Mouse (Mus musculus): ENCODE results near the gene Ngf.

Gene Ngf

GRCm38 (mm10) chr3:102507666-102508260, 38.0 kb downstream of the Ngf start:
- no peak for DNase-seq (ENCODE audit: low spot score)

- DNase-seq (ENCODE audit: low spot score) = no peak
These were observed 38.7 kb downstream of the Ngf start for GRCm38 (mm10) chr3:102508455-102508854.

GRCm38 (mm10) chr3:102509601-102510000, 39.9 kb downstream of the Ngf start:
- DNase-seq (ENCODE audit: low spot score) = no peak

- DNase-seq (ENCODE audit: low spot score) = no peak
These were observed 47.2 kb downstream of the Ngf start for GRCm38 (mm10) chr3:102516937-102517336.

GRCm38 (mm10) chr3:102521061-102521460, 51.3 kb downstream of the Ngf start:
- DNase-seq (ENCODE audit: low spot score) = no peak

- no peak for DNase-seq (ENCODE audit: low spot score)
These were observed 54.0 kb downstream of the Ngf start for GRCm38 (mm10) chr3:102523711-102524110.

GRCm38 (mm10) chr3:102524951-102525350, 55.2 kb downstream of the Ngf start:
- DNase-seq (ENCODE audit: low spot score) = no peak

GRCm38 (mm10) chr3:102525856-102526255, 56.1 kb downstream of the Ngf start:
- DNase-seq (ENCODE audit: low spot score) = no peak

GRCm38 (mm10) chr3:102526481-102526880, 56.8 kb downstream of the Ngf start:
- DNase-seq (ENCODE audit: low spot score) = no peak

- no peak for DNase-seq (ENCODE audit: low spot score)
These were observed 65.0 kb downstream of the Ngf start for GRCm38 (mm10) chr3:102534744-102535143.

GRCm38 (mm10) chr3:102543646-102544045, 73.9 kb downstream of the Ngf start:
- no peak for DNase-seq (ENCODE audit: low spot score)

GRCm38 (mm10) chr3:102547536-102547935, 77.8 kb downstream of the Ngf start:
- DNase-seq (ENCODE audit: low spot score) = no peak

GRCm38 (mm10) chr3:102553935-102554670, 84.4 kb downstream of the Ngf start:
- no peak for DNase-seq (ENCODE audit: low spot score)

- DNase-seq (ENCODE audit: low spot score) = no peak
These were observed 86.4 kb downstream of the Ngf start for GRCm38 (mm10) chr3:102556108-102556507.

- no peak for DNase-seq (ENCODE audit: low spot score)
These were observed 86.9 kb downstream of the Ngf start for GRCm38 (mm10) chr3:102556645-102557044.
